Mouse (Mus musculus) erythroblast, embryonic 14.5 days (primary cell): ENCODE results near the gene Snx10.

Experiments used
- GATA1 ChIP-seq: IDR thresholded peaks from 2 replicates; pipeline ENCODE4 v1.6.1; 2012; ENCODE audit warnings: low read length, inconsistent platforms, mixed read lengths
- TAL1 ChIP-seq: IDR thresholded peaks from 3 replicates; pipeline ENCODE4 v1.6.1; 2012; ENCODE audit warnings: low read length, inconsistent platforms, mixed read lengths

- TF ChIP-seq TAL1 (no peak), GATA1 (no peak)
These were observed 12.8 kb upstream of the Snx10 start for GRCm38 (mm10) chr6:51510946-51511345.
